Comparison of ENCODE assay signal across 8 mouse cellular contexts in the genomic region with DNA sequence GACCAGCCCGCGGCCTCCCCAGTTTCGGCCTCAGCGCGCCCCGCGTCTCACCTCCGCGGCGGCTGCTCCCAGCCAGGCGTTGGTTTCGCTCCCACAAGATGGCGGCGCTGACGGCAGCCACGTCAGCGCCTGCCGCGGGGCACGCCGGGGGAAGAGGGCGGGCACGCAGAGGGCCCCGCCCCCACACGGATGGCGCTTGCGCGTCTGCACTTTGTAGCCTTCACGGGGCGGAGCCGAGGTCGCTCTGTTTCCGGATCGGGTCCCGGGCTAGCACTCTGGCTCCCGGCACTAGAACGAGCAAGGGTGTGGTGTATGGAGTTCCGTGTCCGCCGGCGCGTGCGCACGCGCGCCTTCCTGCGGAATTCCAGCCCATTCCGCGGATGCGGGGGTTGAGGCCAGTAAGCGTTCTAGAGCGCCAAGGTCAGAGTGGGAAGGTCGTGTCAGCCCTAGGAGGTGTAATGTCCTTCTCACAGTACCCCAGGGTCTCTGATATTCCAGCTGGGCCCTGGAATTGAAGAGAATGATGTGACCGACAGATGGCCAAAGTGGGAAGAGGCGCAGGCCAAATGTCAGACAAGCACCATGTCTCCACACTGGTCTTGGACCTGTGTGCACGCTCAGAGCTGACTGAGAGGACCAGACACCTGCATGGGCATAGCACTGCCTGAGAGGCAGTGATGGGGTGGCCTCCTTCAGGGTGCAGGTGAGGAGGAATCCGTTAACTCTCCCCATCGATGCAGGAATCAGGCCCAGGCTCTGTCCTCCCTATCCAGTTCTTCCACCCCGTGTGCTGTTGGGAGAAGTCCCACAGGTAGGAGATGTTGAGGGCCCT. TPM values are rescaled to one million over a fixed set of nuclear protein-coding genes. Genes with fewer than 3 reads are reported as not detected.
A peak's percentile ranks its signal among the peaks of the same experiment; 100 is the strongest.
DNase-seq lines count a peak whose midpoint lies in the region; ATAC-seq and TF ChIP-seq lines count a peak whose summit lies in the region.

A gene (minus strand): TSS at position 149 of the 832 bp plus-strand sequence.

- no peaks in the 10 kb centered on the region for H3K9me3 ChIP-seq in forebrain, embryonic 15.5 days

- intact Hi-C loops in heart, postnatal 25 days (cut with DNase I) = loop anchor here (5.0 kb wide), 1 partner anchor 66 kb away; a partner anchor contains a TSS

- H3K27ac ChIP-seq in forebrain, embryonic 15.5 days (replicated peaks) = peak within 1 kb of the TSS; percentile 86

- TF ChIP-seq POLR2A in lung, adult 2 months (IDR thresholded peaks at IDR 0.05; ENCODE audit: borderline replicate concordance, extremely low read depth, low read depth, low read length) = peak; percentile 78

- 0 out of 2 replicates have a peak, but pooled peaks have one; percentile 4 for TF ChIP-seq CTCF in lung, adult 2 months (IDR thresholded peaks at IDR 0.05; ENCODE audit: insufficient read depth, low read length)

- H3K9ac ChIP-seq in forebrain, embryonic 15.5 days (replicated peaks) = peak within 1 kb of the TSS; percentile 98

- H3K36me3 ChIP-seq in forebrain, embryonic 15.5 days = 0 out of 2 replicates have a peak, but pooled peaks cover 3% of the 10 kb centered on the region

- peak; percentile 96 for ATAC-seq in forebrain, embryonic 15.5 days (replicated peaks)
- peak; percentile 83 for ATAC-seq in neutrophil, adult 5-6 weeks (ENCODE audit: extremely low read depth, insufficient number of reproducible peaks, low FRiP score, poor library complexity, severe bottlenecking)

- 3% methylated on average over 58 of the region's 59 CpGs for WGBS in forebrain, embryonic 15.5 days
- 5% methylated on average over 59 of the region's 59 CpGs for WGBS in lung, adult 2 months

- peaks cover 46% of the 10 kb centered on the region for H3K4me1 ChIP-seq in forebrain, embryonic 15.5 days
- peaks cover 31% of the 10 kb centered on the region for H3K4me1 ChIP-seq in lung, adult 2 months (ENCODE audit: control insufficient read depth, insufficient read depth, low read length)

- H3K4me3 ChIP-seq in forebrain, embryonic 15.5 days = peak within 1 kb of the TSS; percentile 92
- H3K4me3 ChIP-seq in lung, adult 2 months (replicated peaks; ENCODE audit: extremely low read depth, low read depth, low read length) = peak within 1 kb of the TSS; percentile 86

- peak; percentile 99 for DNase-seq in ES-CJ7 (ENCODE audit: low read depth, low spot score)
- peak; percentile 96 for DNase-seq in cerebellum, adult 11 months
- DNase-seq in heart, postnatal 25 days (ENCODE audit: low spot score) = peak; percentile 93
- DNase-seq in layer of hippocampus, adult 18-20 months (ENCODE audit: low spot score in 2 of 2) = peak; percentile 94 to 98
- peak; percentile 97 for DNase-seq in lung, adult 2 months
- peak; percentile 94 to 95 for DNase-seq in thymus, adult 18-20 months

- peak within 1 kb of the TSS; percentile 93 for H3K4me2 ChIP-seq in forebrain, embryonic 15.5 days (replicated peaks)

- H3K27me3 ChIP-seq in forebrain, embryonic 15.5 days = no peaks in the 10 kb centered on the region

RNA-seq across cellular contexts. Expression of the gene that starts here (rescaled TPM):
- 614 and 626 TPM in 2 replicates for polyA plus RNA-seq in forebrain, embryonic 15.5 days (2015; fragmentation: Nextera tagmentation; extraction: Ambion mirVana)
- 100 to 1,000 TPM; 252 to 265 TPM for total RNA-seq in heart, postnatal 25 days (2021)
- 100 to 1,000 TPM; 512 to 556 TPM for total RNA-seq in layer of hippocampus, adult 18-20 months (2021)
- 525 and 566 TPM in 2 replicates for polyA plus RNA-seq in lung, adult 2 months (2012; rRNA removed)
- 210 and 259 TPM in 2 replicates for total RNA-seq in neutrophil, adult 5-6 weeks (2017)

Comparison
In these comparisons a context has a peak if more than half of its experiments do, and no peak if none do; other contexts are left out.
1. Peak in every context shown above with its lines: DNase-seq, ATAC-seq, H3K4me3 ChIP-seq and H3K27ac ChIP-seq.